Mouse (Mus musculus) adrenal gland, adult 18-20 months (tissue): ENCODE data around the gene March10. TPM values are rescaled to one million over a fixed set of nuclear protein-coding genes. Genes with fewer than 3 reads are reported as not detected.

Source experiments
- DNase-seq, 2 experiments: peaks; one replicate each; pipeline ENCODE4 v3.0.0; 2021 to 2022; ENCODE audit warnings: low spot score in 2 of 2
- total RNA-seq, 2 experiments: library from RNA; stranded (reverse); gene quantifications; 1 replicate in 1 of 2; 2 replicates in 1 of 2; pipeline ENCODE4 v1.2.3; 2021

Gene March10
- total RNA-seq, 2 experiments from 2014 or later: not detected

DNA sequence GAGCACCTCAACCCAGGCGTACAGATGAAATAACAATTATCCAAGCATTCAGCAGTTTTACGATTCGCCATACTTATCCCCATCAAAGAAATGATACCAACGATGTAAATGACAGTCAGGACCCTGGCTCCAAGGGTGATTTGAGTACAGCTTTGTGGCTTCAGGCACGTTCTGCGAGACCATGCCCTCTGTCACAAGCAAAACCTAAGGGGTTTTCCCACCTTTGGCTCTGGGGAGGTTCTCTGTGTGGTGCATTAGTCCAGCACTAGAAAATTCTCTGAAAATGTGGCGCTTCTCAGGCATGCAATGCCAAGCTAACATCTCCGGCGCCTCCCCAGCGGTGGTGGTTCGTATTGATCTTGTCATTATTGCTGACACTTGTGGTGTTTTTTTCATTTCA lies 47.1 kb downstream of the March10 start:
- no peak for DNase-seq

DNA sequence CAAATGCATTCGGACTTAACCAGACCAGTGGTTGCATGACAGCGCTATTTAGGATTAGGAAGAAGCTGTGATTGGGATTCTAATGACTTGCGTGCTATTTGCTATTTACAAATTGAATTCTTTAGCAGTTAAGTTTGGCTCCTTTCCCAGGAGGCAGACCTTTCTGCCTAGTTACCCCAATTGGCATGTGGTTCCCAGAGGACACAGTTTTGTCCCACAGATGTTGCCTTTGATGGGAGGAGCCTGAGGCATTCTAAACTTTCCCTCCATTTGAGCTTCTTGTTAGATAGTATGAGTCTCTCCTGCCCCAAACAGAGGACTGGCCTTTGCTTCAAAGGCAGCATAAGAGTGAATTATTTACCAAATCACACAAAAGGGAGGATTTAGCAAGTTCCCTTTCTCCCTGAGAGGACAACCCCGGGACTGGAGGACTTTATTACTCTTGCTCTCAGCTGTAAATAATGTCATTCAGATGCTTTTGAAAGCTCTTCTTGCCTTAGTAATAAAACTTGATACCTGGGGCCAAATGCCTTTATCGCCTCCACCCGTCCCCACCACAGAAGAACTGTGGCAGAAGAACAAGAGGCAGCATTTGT lies 48.6 kb downstream of the March10 start:
- DNase-seq: no peak

DNA sequence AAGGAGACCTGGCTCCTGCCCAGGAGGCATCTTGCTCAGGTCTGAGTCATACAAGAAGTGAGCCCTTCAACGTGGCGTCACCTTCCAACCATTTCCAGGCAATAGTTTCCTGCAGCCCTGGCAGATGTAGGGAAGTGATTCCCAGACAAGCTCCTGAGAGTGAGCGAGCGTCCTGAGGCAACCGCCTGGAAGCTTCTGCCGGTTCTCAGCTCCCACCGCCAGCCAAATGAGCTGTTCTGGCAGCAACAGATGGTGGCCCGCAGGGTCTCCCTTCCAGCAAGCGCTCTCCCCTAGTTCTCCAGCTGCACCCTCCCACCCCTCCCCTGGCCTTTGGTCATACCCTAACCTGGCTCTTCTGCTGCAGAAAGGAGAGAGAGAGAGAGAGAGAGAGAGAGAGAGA lies 54.2 kb downstream of the March10 start:
- no peak for DNase-seq

DNA sequence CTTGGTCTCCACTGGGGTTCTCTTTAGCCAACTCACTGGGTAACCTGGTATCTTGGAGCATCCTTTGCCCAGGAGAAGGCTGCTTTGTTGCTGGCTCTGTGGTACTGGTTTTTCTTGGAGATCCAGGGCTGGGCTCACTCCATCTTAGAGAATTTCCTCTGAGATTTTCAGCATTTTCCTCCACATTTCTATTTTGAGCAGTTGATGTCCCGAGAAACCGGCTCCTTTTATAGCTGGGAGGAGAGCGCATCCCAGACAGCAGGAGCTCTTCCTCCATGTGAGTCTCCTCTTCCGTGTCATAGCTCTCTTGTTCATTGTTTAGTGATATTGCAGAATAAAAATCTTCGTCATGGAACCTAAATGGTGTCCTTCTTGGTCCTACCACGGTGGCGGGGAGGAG lies 66.2 kb downstream of the March10 start:
- DNase-seq: no peak

DNA sequence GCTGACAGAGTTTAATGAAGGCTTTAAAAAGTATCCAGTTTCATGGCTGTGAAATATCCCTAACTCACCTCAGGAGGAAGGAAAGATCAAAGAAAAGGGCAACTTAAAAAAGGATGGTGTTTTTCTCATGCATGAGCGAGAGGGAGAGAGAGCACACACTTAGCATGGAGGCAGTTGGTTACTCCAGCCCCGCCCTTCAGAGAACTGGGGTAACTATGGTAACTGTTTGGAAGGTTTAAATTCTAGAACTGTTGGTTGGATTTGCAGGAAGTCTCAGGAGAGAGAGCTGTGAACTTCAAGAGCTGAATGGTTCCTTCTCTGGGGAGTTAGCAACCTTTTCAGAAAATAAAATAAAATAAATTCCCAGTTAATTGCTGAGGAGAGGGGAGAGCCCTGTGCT lies 67.9 kb downstream of the March10 start:
- DNase-seq: no peak

DNA sequence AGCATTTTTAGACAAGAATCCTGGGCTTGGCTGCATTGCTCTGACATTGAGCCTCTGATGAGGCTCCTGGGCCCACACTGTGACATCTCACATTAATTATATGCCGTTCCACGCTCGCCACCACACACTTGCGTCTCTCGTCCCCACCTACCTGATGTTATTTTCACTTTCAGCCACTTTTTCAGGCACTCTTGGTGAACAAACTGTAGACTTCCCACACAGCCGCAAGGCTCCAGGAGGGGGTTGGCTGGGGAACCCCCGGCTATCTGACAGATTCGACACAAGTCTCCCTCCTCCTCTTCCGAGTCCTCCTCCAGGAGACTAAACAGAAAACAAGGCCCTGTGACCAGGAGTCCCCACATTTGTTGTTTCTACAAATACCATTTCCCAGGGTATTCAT lies 71.3 kb downstream of the March10 start:
- DNase-seq: no peak

DNA sequence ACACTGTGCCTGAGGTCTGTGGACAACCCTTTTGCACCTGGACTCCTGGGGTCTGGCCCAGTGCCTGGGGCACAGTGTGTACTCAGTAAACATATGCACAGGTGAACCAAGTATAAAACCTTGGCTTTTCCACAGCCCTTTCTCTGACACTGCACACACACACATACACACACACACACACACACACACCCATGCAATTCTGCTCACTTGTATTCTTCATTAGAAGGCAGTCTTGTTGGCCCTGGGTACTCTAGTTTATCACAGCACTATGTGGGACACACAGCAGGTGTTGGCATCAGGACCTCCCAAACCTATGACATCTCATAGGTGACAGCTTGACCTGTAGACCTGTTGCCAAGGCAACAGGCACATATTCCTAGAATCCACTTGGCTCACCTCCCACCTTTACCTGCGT lies 80.7 kb downstream of the March10 start:
- DNase-seq: no peak

DNA sequence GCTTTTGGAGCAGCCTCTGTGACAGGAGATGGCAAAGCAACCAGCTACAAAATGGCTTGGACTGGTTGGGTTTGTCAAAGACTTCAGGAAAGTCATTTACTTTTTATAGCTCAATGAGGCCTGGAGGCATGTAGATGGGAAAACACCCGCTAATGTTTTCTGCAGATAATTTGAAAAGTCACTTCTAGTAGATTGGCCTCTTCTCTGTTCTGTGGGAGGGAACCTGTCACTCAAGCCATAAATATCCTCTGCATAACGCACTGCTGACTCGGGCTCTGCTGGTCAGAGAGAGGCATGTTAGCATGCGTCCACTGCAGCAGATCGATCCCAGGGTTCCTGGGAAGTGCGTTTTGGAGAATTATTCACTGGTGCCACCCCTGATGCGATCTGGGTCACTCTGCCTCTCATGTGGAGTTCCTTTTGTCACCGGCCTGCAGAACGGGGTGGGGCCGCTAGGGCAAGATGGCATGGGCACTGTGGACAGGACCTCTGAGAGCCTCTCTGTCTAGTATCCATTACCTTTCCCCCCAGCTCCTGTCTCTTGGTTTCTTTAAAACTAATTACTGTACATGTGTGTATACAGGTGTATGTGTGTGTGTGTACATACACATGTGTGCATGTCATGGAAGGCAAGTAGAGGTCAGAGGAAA lies 81.9 kb downstream of the March10 start:
- DNase-seq: no peak

DNA sequence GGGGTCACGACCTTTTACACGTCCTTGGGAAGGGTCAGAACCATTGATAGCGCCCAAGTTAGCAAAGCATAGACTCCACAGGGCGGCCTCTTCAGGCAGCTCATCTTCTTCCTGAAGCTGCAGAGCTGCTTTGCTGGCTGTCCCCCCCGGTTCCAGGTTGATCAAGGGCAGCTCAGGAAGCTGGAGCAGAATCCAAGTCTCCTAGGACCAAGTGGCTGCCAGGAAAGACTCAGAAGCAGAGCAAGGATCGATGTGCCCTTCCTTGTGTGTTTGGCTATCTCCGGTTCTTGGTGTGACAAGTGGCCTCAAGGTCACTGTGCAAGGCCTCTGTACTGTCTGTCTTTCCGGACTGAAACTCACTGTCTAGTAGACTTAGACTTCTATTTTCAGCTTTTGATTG lies 82.7 kb downstream of the March10 start:
- DNase-seq: no peak

DNA sequence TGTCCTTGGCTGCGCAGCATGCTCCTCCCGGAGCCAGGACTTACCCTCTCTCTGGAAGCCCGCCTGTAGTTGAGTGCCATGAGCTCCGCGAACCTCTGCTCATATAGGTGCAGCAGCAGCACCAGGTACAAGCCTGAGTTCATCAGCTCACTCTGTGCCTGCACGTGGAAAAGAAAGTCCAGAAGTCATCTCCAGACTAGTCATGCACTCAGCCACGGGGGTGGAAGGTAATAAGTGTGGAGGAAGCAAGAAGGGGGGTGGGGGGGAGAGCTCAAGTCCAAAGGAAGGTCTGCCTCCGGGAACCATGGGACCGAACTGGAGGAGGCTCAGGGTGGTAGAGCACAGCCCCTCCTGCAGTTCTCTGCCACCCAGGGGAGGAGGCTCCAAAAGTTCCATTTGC lies 84.7 kb downstream of the March10 start:
- no peak for DNase-seq

DNA sequence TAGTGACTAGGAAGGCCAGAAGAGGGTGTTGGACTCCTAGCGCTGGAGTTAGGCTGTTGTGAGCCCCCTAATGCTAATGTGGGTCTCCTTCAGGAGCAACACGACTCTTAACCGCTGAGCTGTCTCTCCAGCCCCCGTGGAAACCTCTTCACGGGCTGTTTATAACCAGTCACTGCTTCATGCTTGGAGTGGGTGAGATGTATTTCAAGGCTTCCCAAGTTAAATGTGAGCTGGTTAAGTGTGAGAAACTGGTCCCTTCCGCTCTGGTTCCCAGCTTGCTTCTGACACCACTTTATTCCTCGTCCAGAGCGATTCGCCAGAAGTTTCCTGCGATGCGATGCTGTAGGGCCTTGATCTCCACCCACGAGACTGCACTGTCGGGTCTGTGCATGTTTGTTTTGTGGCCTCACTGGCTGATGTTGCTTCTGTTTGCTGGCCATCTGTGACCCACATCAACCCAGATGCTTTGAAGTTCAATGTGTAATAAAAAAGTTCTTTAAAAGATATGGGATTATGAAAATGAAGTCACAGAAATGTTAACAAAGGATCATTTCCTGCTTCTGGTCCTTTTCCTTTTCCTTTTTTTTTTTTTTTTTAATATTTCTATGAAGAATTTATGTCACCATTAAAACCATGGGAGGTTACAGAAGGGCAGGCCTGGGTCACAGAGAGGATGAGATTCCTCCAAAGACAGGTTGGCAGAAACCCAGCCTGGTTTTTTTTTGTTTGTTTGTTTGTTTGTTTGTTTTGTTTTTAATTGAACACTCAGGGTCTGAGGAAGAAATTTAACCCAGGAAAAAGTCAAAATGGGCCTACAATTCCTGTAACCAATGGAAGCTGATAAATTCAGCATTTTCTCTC lies 86.8 kb downstream of the March10 start:
- DNase-seq: no peak

DNA sequence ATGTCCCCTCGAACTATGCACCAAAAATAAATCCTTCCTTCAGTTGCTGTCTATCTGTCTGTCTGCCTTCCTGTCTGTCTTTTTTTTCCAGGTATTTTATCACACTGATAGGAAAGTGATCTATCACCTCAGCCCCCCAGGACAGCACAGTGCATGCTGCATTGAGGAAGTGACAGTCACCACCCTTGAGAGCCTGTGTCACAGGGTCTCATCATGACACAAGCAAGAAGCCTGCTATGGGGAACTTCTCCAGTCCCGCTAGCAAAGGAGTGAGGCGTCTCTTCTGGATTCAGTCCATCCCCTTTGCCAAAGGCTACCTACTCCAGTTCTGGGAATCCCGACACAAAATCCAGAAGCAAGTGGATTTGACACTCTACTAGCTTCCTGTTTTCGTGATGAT lies 87.7 kb downstream of the March10 start:
- DNase-seq: no peak

DNA sequence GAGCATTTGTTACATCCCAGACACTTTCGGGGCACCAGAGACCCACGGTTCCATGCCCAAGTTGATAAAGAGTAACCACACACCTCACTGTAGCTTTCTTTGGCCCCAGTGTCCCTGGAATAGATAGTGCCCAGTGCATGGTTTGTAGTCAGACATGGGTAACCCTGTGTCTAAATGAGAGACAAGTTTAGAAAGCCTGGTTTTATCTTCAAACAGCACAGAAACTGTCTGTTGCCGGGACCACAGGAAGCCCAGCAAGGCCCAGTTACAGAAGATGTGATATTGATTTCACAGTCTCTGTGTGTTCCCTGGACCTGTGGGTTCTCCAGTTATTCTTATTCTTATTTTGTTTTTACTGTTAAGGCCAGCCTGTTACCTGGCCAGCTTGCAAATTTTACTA lies 89.4 kb downstream of the March10 start:
- DNase-seq: no peak

DNA sequence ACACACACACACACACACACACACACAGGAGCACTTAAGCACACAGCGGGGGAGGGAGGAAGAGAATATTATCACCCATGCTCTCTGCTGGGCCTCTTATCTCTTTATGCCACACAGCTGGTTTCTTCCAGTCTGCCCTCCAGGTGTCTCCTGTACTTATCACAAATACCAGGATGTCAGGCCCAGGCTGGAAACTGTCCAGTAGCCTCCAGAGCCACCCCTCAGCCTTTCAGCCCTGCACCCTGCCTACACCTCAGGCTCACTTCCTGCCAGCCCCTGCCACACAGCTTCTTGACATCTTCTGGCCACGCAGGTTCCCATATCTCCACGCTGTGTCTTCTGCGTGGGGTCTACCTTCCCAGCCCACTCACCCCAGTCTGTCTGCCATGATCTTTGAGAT lies 90.5 kb downstream of the March10 start:
- DNase-seq: no peak

DNA sequence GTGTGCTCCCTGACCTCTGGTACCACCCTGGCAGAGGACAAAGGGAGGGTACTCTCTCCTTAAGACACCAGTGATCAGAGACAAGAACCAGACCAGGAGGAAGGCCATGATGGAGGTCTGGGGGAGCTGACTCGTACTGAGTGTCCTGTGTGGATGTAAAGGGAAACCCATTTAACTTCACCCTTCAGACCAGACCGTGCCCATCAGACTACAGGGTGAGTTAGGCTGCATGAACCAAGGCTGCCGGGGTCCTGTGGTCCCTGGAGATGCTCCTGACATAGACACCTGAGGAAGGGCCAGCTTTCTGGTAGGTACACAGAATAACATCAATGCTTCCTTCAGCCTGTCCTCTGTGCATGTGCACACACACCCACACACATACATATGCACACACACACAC lies 90.9 kb downstream of the March10 start:
- DNase-seq: no peak

DNA sequence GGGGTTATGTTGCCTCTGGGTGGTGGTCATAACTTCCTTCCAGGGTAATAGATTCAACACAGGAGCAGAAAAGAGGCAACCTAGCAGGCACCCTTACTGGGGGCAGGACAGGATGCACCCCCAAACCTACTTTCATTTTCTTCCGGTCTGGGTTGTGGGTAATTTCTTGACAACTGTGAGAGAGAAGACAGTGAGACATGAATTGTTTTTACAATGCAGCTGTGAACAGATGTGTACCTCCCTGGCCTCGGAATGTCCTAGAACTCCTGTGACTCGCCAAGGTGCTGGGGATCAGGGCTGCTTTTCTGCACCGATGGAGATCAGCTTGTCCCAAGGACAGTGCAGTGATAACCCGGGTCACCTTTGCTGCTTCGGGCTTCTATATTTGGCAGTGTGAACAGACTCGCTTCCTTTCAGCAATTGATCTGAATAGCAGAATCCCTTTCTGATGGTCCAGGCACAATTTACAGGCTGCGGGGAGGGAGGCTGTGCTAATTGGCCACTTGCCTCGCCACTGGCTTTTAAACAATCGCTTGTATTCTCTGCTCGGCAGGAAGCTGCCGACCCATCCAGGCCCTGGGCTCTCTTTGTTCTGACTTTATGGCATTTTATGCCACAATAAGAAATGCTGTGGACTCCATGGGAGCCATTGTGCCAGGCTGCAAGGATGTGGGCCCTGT lies 92.0 kb downstream of the March10 start:
- DNase-seq: no peak

DNA sequence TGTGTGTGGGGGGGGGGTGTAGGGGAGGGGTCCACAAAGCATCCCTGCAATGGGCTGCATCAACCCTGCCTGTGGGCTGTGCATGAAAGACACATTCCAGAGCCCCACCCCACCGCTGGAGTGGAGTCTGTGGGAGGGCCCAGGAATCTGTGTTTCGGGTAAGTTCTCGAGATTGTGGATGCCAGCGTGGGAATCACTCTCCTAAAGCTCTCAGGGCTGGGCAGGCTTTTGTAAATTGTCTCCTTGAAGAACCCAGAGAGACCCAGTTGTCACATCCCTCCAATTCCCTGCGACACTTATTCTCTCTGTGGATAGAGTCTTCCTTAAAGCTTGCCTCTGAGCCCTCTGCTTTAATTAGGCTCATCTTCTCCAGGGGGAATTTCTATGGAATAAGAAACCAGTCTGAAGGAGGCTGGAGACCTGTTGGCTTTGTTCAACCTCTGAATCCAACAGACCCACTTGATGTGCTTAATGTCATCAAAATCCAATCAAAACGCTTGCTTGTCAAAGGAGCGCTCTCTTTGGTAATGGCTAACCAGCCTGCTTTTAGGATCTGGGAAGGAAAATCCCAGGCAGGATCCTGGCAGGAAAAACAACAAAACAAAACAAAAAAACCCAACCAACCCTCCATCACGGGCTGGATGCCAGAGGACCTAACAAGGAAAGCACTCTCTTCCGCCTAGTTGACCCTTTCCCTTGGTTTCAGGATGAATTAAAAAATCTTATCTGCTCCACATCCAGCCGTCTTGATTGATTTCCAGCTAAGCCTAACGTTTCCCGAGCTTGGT lies 92.7 kb downstream of the March10 start:
- no peak for DNase-seq

DNA sequence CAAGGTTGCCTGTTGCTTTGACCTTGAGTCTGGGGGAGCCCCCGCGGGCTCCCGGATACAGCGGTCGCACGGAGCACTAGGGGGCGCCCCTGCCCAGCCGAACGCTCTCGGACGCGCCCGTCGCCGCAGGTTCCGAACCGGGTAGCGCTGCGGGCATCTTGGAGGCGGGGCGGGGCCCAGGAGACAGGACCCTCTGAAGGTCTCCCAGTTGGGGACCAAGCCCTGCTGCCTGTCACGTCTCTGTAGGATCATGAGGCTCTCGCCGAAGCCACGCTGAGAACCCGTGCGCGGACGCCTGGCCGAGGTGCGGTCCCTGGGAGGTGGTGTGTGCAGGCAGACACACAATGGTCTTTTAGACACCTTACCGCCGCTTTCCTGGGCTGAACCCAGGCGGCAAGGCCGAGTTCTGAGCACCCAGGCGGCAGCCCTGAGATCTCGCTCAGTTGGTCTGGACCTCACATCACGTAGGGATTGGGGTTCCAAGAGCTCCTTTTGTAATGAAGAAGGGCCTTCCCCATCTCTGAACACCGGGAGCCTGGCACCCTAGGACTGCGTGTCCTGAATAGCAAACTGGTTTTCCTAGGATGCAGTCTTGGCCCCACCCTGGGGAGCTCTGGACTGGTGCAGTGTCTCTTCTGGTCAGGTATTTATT lies 93.5 kb downstream of the March10 start:
- DNase-seq: peak; percentile 84 to 87

DNA sequence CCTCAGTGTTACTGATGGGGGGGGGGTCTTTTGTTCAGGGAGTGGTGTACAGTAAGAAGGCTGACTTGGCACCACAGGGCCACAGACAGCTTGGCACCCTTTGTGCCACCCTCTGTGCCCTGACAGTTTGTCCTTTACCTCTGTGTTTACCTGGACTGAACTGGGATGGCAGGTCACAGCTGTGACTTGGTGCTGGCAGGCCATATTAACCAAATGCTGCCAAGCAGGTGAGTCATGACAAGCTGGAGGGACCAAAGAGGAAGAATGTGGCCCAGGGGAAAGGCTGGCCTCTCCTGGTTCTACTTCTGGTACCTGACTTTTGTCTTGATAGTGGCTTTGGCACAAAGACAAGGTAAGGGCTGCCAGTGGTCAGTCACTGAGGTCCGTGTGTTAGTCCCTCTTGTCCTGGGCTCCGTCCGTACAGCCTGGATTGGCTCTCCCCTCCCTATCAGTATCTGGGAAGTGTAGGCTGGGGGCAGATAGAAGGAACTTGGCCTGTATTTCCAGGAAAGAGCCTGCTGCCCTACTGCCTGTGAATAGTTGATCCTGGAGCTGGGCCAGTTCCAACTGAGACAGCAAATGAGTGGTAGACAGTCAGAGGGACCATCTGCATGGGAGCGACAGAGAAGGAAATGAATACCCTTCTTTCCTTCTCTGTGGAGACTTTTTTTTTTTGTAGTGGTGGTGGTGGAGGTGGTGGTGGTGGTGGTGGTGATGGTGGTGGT lies 94.3 kb downstream of the March10 start:
- DNase-seq: no peak

DNA sequence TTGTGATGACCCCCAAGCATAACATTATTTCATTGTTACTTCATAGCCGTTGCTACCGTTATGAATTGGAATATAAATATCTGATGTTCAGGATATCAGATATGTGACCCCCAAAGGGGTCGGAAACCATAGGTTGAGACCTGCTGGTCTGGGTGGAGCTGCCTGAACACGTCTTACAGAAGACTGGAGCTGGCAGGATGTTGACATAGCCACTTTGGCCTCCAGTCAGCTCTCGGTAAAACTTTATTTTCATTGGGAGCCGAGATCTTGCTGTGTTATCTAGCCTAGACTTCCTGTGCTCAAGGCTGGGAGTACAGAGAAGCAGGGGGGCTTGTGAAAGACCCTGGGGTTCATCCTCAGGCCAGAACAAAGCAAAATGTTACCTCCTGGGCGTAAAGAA lies 100.2 kb downstream of the March10 start:
- DNase-seq: no peak
